Mouse (Mus musculus): ENCODE results near the gene Snrpd3.

DNA sequence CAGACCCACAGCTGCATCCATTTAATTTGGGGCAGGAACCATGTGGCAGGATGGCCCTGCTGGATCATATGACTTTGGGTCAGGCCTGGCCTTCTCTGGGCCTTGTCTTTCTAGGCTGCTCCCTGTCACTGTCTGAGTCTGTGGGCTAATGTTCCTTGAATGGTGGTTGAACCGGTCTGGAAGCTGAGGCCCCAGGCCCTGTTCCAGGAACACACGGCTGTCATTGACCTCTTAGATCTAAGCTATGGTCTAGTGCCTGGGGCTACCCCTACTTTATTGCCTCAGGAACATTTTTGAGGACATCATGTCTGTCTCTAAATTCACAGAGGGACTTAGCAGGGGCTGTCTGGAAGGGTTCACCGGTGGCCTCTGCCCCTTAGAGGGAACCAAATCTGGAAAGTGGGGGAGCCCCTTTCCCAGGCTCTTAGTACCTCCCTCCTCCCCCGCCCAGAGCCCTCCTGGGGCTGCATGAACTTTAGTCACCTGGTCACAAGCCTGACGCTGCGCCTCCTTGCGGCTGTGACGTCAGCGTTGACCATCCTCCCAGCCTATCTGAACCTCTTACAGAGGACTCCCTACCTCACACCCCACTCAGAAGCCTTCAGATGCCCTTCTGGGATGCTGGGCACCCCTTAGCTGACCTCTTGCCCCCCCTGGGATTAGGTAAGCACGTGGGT is 53.8 kb downstream of the Snrpd3 start:
- TF ChIP-seq CTCF (IDR thresholded peaks at IDR 0.05; ENCODE audit: low read depth, low read length) (no peak), POLR2A (IDR thresholded peaks at IDR 0.05; ENCODE audit: insufficient read depth, low read length) (no peak), EP300 (IDR thresholded peaks at IDR 0.05; ENCODE audit: insufficient read depth, low read depth, low read length) (no peak)
